Mouse (Mus musculus): Measurements from ENCODE around the gene Immp2l. TPM values are rescaled to one million over a fixed set of nuclear protein-coding genes. Genes with fewer than 3 reads are reported as not detected.

Gene Immp2l
- polyA plus RNA-seq, 1 experiment: 9.6 TPM

DNA sequence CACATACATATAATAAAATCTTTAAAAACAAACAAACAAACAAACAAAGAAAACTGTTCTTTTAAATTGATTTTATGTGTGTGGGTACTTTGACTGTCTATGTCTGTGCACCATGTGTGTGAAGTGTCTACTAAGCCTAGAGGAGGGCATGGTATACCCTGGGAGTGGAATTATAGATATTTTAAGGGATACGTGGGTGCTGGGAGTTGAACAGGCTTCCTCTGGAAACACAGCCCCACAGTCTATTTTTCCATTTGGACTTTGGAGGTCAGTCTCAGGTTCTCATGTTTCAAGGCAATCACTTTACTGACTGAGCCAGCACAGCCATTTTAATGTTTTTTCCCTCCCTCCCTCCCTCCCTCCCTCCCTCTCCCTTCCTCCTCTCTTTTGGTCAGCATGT lies 331.0 kb downstream of the Immp2l start:
- H3K79me2 ChIP-seq (ENCODE audit: control insufficient read depth, insufficient read depth): no peaks in the 10 kb centered on the region
- H3K4me2 ChIP-seq (ENCODE audit: low read depth): no peak overlapping the region
- TF ChIP-seq CEBPB (IDR thresholded peaks at IDR 0.05; ENCODE audit: insufficient read depth, poor library complexity, severe bottlenecking) (no peak), REST (IDR thresholded peaks at IDR 0.05; ENCODE audit: insufficient read depth, insufficient read length) (no peak), POLR2AphosphoS2 (IDR thresholded peaks at IDR 0.05; ENCODE audit: insufficient read length, low read depth) (no peak)
- H3K27me3 ChIP-seq (ENCODE audit: control insufficient read depth, insufficient read depth, insufficient read length): no peaks in the 10 kb centered on the region
- no peaks in the 10 kb centered on the region for H3K36me3 ChIP-seq (ENCODE audit: control insufficient read depth, insufficient read depth)
- no peak overlapping the region for H3ac ChIP-seq (ENCODE audit: control insufficient read depth, insufficient read length)
- H3K4me3 ChIP-seq: no peak overlapping the region

DNA sequence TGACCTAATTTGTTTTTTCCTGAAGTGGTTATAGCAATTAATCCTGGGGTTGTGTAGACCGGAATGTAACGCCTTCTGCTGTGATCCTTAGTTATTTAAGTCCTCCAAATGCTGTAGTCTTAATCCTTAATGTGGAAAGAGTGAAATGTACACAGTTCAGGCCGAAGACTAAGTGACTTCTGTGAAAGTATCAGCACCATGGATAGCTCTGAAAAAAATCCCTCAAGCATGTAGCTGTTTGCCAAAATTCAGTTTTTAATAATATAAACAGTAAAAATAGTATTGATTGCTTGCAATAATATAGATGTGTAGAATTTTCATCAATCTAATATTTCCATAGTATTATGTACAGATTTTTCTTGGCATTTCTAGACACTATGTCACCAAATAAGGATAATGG lies 332.1 kb downstream of the Immp2l start:
- Histone ChIP-seq H3K36me3 (ENCODE audit: control insufficient read depth, insufficient read depth) (no peaks in the 10 kb centered on the region), H3K4me2 (ENCODE audit: low read depth) (no peak overlapping the region), H3K79me2 (ENCODE audit: control insufficient read depth, insufficient read depth) (no peaks in the 10 kb centered on the region), H3K27me3 (ENCODE audit: control insufficient read depth, insufficient read depth, insufficient read length) (no peaks in the 10 kb centered on the region), H3K4me3 (no peak overlapping the region), H3ac (ENCODE audit: control insufficient read depth, insufficient read length) (no peak overlapping the region)
- TF ChIP-seq CEBPB (IDR thresholded peaks at IDR 0.05; ENCODE audit: insufficient read depth, poor library complexity, severe bottlenecking) (no peak), REST (IDR thresholded peaks at IDR 0.05; ENCODE audit: insufficient read depth, insufficient read length) (no peak), TCF12 (IDR thresholded peaks at IDR 0.05; ENCODE audit: insufficient read depth, poor library complexity, severe bottlenecking) (no peak), SRF (IDR thresholded peaks at IDR 0.05; ENCODE audit: control insufficient read depth, insufficient read length, low read depth) (no peak), MYOD1 (IDR thresholded peaks at IDR 0.05; ENCODE audit: control insufficient read depth in 1 of 3, insufficient read length in 2 of 3, low read depth in 2 of 3) (no peak), MAX (IDR thresholded peaks at IDR 0.05; ENCODE audit: low read depth) (no peak), POLR2AphosphoS2 (IDR thresholded peaks at IDR 0.05; ENCODE audit: insufficient read length, low read depth) (no peak), USF1 (IDR thresholded peaks at IDR 0.05; ENCODE audit: low read depth) (no peak), TCF3 (IDR thresholded peaks at IDR 0.05; ENCODE audit: insufficient read length, low read depth) (no peak), POLR2A (IDR thresholded peaks at IDR 0.05; ENCODE audit: insufficient read length, low read depth) (no peak), E2F4 (IDR thresholded peaks at IDR 0.05; ENCODE audit: insufficient read depth) (no peak), MYOG (IDR thresholded peaks at IDR 0.05; ENCODE audit: control insufficient read depth in 1 of 3, insufficient read depth in 1 of 3, insufficient read length in 2 of 3, low read depth in 2 of 3) (no peak)

DNA sequence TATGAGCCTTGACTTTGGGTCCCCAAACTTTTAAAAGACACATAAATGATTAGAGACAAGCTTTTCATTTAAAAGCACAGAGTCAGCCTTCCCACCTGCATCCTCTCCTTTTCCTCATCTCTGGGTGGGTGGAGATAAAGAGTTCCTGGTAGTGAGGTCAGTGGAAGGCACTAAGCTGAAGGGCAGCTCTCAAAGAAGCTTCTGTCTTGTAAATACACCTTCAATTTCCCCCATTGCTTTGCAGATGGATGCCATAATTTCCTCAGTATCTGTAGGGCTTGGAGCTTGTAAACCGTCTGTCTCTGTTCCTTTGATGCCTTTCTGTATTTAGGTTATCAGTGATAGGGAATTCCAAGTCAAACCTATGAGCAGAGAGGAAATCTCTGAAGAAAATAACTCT lies 362.8 kb downstream of the Immp2l start:
- TF ChIP-seq POLR2AphosphoS2 (IDR thresholded peaks at IDR 0.05; ENCODE audit: insufficient read length, low read depth) (no peak), REST (IDR thresholded peaks at IDR 0.05; ENCODE audit: insufficient read depth, insufficient read length) (no peak), MYOG (IDR thresholded peaks at IDR 0.05; ENCODE audit: control insufficient read depth in 1 of 3, insufficient read depth in 1 of 3, insufficient read length in 2 of 3, low read depth in 2 of 3) (no peak), SRF (IDR thresholded peaks at IDR 0.05; ENCODE audit: control insufficient read depth, insufficient read length, low read depth) (no peak), POLR2A (IDR thresholded peaks at IDR 0.05; ENCODE audit: insufficient read length, low read depth) (no peak), TCF3 (IDR thresholded peaks at IDR 0.05; ENCODE audit: insufficient read length, low read depth) (no peak), CEBPB (IDR thresholded peaks at IDR 0.05; ENCODE audit: insufficient read depth, poor library complexity, severe bottlenecking) (no peak), E2F4 (IDR thresholded peaks at IDR 0.05; ENCODE audit: insufficient read depth) (no peak), USF1 (IDR thresholded peaks at IDR 0.05; ENCODE audit: low read depth) (no peak), MAX (IDR thresholded peaks at IDR 0.05; ENCODE audit: low read depth) (no peak), MYOD1 (IDR thresholded peaks at IDR 0.05; ENCODE audit: control insufficient read depth in 1 of 3, insufficient read length in 2 of 3, low read depth in 2 of 3) (no peak), TCF12 (IDR thresholded peaks at IDR 0.05; ENCODE audit: insufficient read depth, poor library complexity, severe bottlenecking) (no peak)
- Histone ChIP-seq H3K79me2 (ENCODE audit: control insufficient read depth, insufficient read depth) (no peaks in the 10 kb centered on the region), H3K36me3 (ENCODE audit: control insufficient read depth, insufficient read depth) (no peaks in the 10 kb centered on the region), H3K27me3 (ENCODE audit: control insufficient read depth, insufficient read depth, insufficient read length) (no peaks in the 10 kb centered on the region), H3ac (ENCODE audit: control insufficient read depth, insufficient read length) (no peak overlapping the region), H3K4me2 (ENCODE audit: low read depth) (no peak overlapping the region), H3K4me3 (no peak overlapping the region)

GRCm38 (mm10) chr12:41394231-41394630 lies 370.3 kb downstream of the Immp2l start:
- TF ChIP-seq SRF (IDR thresholded peaks at IDR 0.05; ENCODE audit: control insufficient read depth, insufficient read length, low read depth) (no peak), TCF3 (IDR thresholded peaks at IDR 0.05; ENCODE audit: insufficient read length, low read depth) (no peak), REST (IDR thresholded peaks at IDR 0.05; ENCODE audit: insufficient read depth, insufficient read length) (no peak), CEBPB (IDR thresholded peaks at IDR 0.05; ENCODE audit: insufficient read depth, poor library complexity, severe bottlenecking) (no peak), POLR2A (IDR thresholded peaks at IDR 0.05; ENCODE audit: insufficient read length, low read depth) (no peak)
- Histone ChIP-seq H3K4me2 (ENCODE audit: low read depth) (no peak overlapping the region), H3ac (ENCODE audit: control insufficient read depth, insufficient read length) (no peak overlapping the region), H3K36me3 (ENCODE audit: control insufficient read depth, insufficient read depth) (no peaks in the 10 kb centered on the region), H3K4me3 (no peak overlapping the region), H3K27me3 (ENCODE audit: control insufficient read depth, insufficient read depth, insufficient read length) (no peaks in the 10 kb centered on the region), H3K79me2 (ENCODE audit: control insufficient read depth, insufficient read depth) (no peaks in the 10 kb centered on the region)

- no peaks in the 10 kb centered on the region for H3K36me3 ChIP-seq (ENCODE audit: control insufficient read depth, insufficient read depth)
- no peak for TF ChIP-seq MAX (IDR thresholded peaks at IDR 0.05; ENCODE audit: low read depth)
- TF ChIP-seq E2F4 (IDR thresholded peaks at IDR 0.05; ENCODE audit: insufficient read depth): no peak
- TF ChIP-seq USF1 (IDR thresholded peaks at IDR 0.05; ENCODE audit: low read depth): no peak
- TF ChIP-seq TCF3 (IDR thresholded peaks at IDR 0.05; ENCODE audit: insufficient read length, low read depth): no peak
- no peak overlapping the region for H3K4me2 ChIP-seq (ENCODE audit: low read depth)
- no peaks in the 10 kb centered on the region for H3K27me3 ChIP-seq (ENCODE audit: control insufficient read depth, insufficient read depth, insufficient read length)
- H3K4me3 ChIP-seq: no peak overlapping the region
- no peaks in the 10 kb centered on the region for H3K79me2 ChIP-seq (ENCODE audit: control insufficient read depth, insufficient read depth)
- H3ac ChIP-seq (ENCODE audit: control insufficient read depth, insufficient read length): no peak overlapping the region
Observed at GRCm38 (mm10) chr12:41401136-41401535, 377.2 kb downstream of the Immp2l start.

Measured in myocyte (in vitro differentiated cells).